Mouse (Mus musculus): ENCODE results near the gene Lrch1. TPM values are rescaled to one million over a fixed set of nuclear protein-coding genes. Genes with fewer than 3 reads are reported as not detected.
A peak's percentile ranks its signal among the peaks of the same experiment; 100 is the strongest.

Lrch1 gene
- polyA plus RNA-seq, 1 experiment, result 9.9 TPM

GRCm38 (mm10) chr14:74915658-74916057, 32.0 kb downstream of the Lrch1 start:
- no peak overlapping the region for H3K4me3 ChIP-seq
- no peaks in the 10 kb centered on the region for H3K27me3 ChIP-seq (ENCODE audit: control insufficient read depth, insufficient read depth, insufficient read length)
- no peaks in the 10 kb centered on the region for H3K36me3 ChIP-seq (ENCODE audit: control insufficient read depth, insufficient read depth)
- TF ChIP-seq USF1 (IDR thresholded peaks at IDR 0.05; ENCODE audit: low read depth) (no peak), MAX (IDR thresholded peaks at IDR 0.05; ENCODE audit: low read depth) (no peak), REST (IDR thresholded peaks at IDR 0.05; ENCODE audit: insufficient read depth, insufficient read length) (no peak), E2F4 (IDR thresholded peaks at IDR 0.05; ENCODE audit: insufficient read depth) (no peak), POLR2AphosphoS2 (IDR thresholded peaks at IDR 0.05; ENCODE audit: insufficient read length, low read depth) (no peak), CEBPB (IDR thresholded peaks at IDR 0.05; ENCODE audit: insufficient read depth, poor library complexity, severe bottlenecking) (no peak), TCF3 (IDR thresholded peaks at IDR 0.05; ENCODE audit: insufficient read length, low read depth) (no peak), MYOD1 (IDR thresholded peaks at IDR 0.05; ENCODE audit: control insufficient read depth in 1 of 3, insufficient read length in 2 of 3, low read depth in 2 of 3) (no peak)
- H3K4me2 ChIP-seq (ENCODE audit: low read depth), result no peak overlapping the region
- H3ac ChIP-seq (ENCODE audit: control insufficient read depth, insufficient read length), result no peak overlapping the region
- peaks cover 88% of the 10 kb centered on the region for H3K79me2 ChIP-seq (ENCODE audit: control insufficient read depth, insufficient read depth)

GRCm38 (mm10) chr14:74915025-74915424, 32.7 kb downstream of the Lrch1 start:
- no peaks in the 10 kb centered on the region for H3K36me3 ChIP-seq (ENCODE audit: control insufficient read depth, insufficient read depth)
- no peak overlapping the region for H3K4me2 ChIP-seq (ENCODE audit: low read depth)
- H3K4me3 ChIP-seq, result no peak overlapping the region
- TF ChIP-seq E2F4 (IDR thresholded peaks at IDR 0.05; ENCODE audit: insufficient read depth), result no peak
- no peak for TF ChIP-seq CEBPB (IDR thresholded peaks at IDR 0.05; ENCODE audit: insufficient read depth, poor library complexity, severe bottlenecking)
- no peak for TF ChIP-seq POLR2AphosphoS2 (IDR thresholded peaks at IDR 0.05; ENCODE audit: insufficient read length, low read depth)
- TF ChIP-seq POLR2A (IDR thresholded peaks at IDR 0.05; ENCODE audit: insufficient read length, low read depth), result no peak
- no peak for TF ChIP-seq MYOD1 (IDR thresholded peaks at IDR 0.05; ENCODE audit: control insufficient read depth in 1 of 3, insufficient read length in 2 of 3, low read depth in 2 of 3)
- TF ChIP-seq MYOG (IDR thresholded peaks at IDR 0.05; ENCODE audit: control insufficient read depth in 1 of 3, insufficient read depth in 1 of 3, insufficient read length in 2 of 3, low read depth in 2 of 3), result no peak
- no peak for TF ChIP-seq SRF (IDR thresholded peaks at IDR 0.05; ENCODE audit: control insufficient read depth, insufficient read length, low read depth)
- TF ChIP-seq REST (IDR thresholded peaks at IDR 0.05; ENCODE audit: insufficient read depth, insufficient read length), result no peak
- no peak for TF ChIP-seq USF1 (IDR thresholded peaks at IDR 0.05; ENCODE audit: low read depth)
- no peak for TF ChIP-seq TCF3 (IDR thresholded peaks at IDR 0.05; ENCODE audit: insufficient read length, low read depth)
- TF ChIP-seq MAX (IDR thresholded peaks at IDR 0.05; ENCODE audit: low read depth), result no peak
- no peak for TF ChIP-seq TCF12 (IDR thresholded peaks at IDR 0.05; ENCODE audit: insufficient read depth, poor library complexity, severe bottlenecking)
- H3K79me2 ChIP-seq (ENCODE audit: control insufficient read depth, insufficient read depth), result peaks cover 88% of the 10 kb centered on the region
- H3K27me3 ChIP-seq (ENCODE audit: control insufficient read depth, insufficient read depth, insufficient read length), result no peaks in the 10 kb centered on the region
- no peak overlapping the region for H3ac ChIP-seq (ENCODE audit: control insufficient read depth, insufficient read length)

- H3K27me3 ChIP-seq (ENCODE audit: control insufficient read depth, insufficient read depth, insufficient read length), result no peaks in the 10 kb centered on the region
- H3ac ChIP-seq (ENCODE audit: control insufficient read depth, insufficient read length), result no peak overlapping the region
- TF ChIP-seq CEBPB (IDR thresholded peaks at IDR 0.05; ENCODE audit: insufficient read depth, poor library complexity, severe bottlenecking), result 0 out of 2 replicates have a peak, but pooled peaks have one; percentile 24
- TF ChIP-seq MYOG (IDR thresholded peaks at IDR 0.05; ENCODE audit: control insufficient read depth in 1 of 3, insufficient read depth in 1 of 3, insufficient read length in 2 of 3, low read depth in 2 of 3), result no peak
- no peak overlapping the region for H3K4me3 ChIP-seq
- no peak overlapping the region for H3K4me2 ChIP-seq (ENCODE audit: low read depth)
- H3K36me3 ChIP-seq (ENCODE audit: control insufficient read depth, insufficient read depth), result no peaks in the 10 kb centered on the region
- H3K79me2 ChIP-seq (ENCODE audit: control insufficient read depth, insufficient read depth), result peaks cover 87% of the 10 kb centered on the region
Measured at GRCm38 (mm10) chr14:74913381-74914230, 34.1 kb downstream of the Lrch1 start.

GRCm38 (mm10) chr14:74910363-74910762, 37.3 kb downstream of the Lrch1 start:
- peak; percentile 36 for TF ChIP-seq TCF12 (IDR thresholded peaks at IDR 0.05; ENCODE audit: insufficient read depth, poor library complexity, severe bottlenecking)
- TF ChIP-seq POLR2AphosphoS2 (IDR thresholded peaks at IDR 0.05; ENCODE audit: insufficient read length, low read depth), result no peak
- TF ChIP-seq SRF (IDR thresholded peaks at IDR 0.05; ENCODE audit: control insufficient read depth, insufficient read length, low read depth), result no peak
- TF ChIP-seq E2F4 (IDR thresholded peaks at IDR 0.05; ENCODE audit: insufficient read depth), result no peak
- TF ChIP-seq CEBPB (IDR thresholded peaks at IDR 0.05; ENCODE audit: insufficient read depth, poor library complexity, severe bottlenecking), result no peak
- peak in 2 of 3 experiments; percentile 10 to 80 for TF ChIP-seq MYOG (IDR thresholded peaks at IDR 0.05; ENCODE audit: control insufficient read depth in 1 of 3, insufficient read depth in 1 of 3, insufficient read length in 2 of 3, low read depth in 2 of 3)
- peak in 1 of 3 experiments; percentile 72 for TF ChIP-seq MYOD1 (IDR thresholded peaks at IDR 0.05; ENCODE audit: control insufficient read depth in 1 of 3, insufficient read length in 2 of 3, low read depth in 2 of 3)
- TF ChIP-seq POLR2A (IDR thresholded peaks at IDR 0.05; ENCODE audit: insufficient read length, low read depth), result no peak
- peak; percentile 21 for TF ChIP-seq TCF3 (IDR thresholded peaks at IDR 0.05; ENCODE audit: insufficient read length, low read depth)
- no peak for TF ChIP-seq REST (IDR thresholded peaks at IDR 0.05; ENCODE audit: insufficient read depth, insufficient read length)
- TF ChIP-seq MAX (IDR thresholded peaks at IDR 0.05; ENCODE audit: low read depth), result no peak
- no peak for TF ChIP-seq USF1 (IDR thresholded peaks at IDR 0.05; ENCODE audit: low read depth)
- H3K27me3 ChIP-seq (ENCODE audit: control insufficient read depth, insufficient read depth, insufficient read length), result no peaks in the 10 kb centered on the region

More at GRCm38 (mm10) chr14:74910363-74910762, 37.3 kb downstream of the Lrch1 start:
- Histone ChIP-seq H3ac (ENCODE audit: control insufficient read depth, insufficient read length) (no peak overlapping the region), H3K4me2 (ENCODE audit: low read depth) (peak overlapping the region; percentile 54), H3K36me3 (ENCODE audit: control insufficient read depth, insufficient read depth) (no peaks in the 10 kb centered on the region), H3K79me2 (ENCODE audit: control insufficient read depth, insufficient read depth) (peaks cover 89% of the 10 kb centered on the region), H3K4me3 (no peak overlapping the region)
